Mouse (Mus musculus) heart, adult 2 months (tissue): ENCODE data around the gene Ppfia1. TPM values are rescaled to one million over a fixed set of nuclear protein-coding genes. Genes with fewer than 3 reads are reported as not detected.

ENCODE experiments used
- DNase-seq, 2 experiments: peaks; one replicate each; pipeline ENCODE4 v3.0.0; 2021
- H3K27ac ChIP-seq: fragments of 200-600 bp; 2 replicates; pipeline ENCODE4 v1.8.1; 2022
- H3K27me3 ChIP-seq: fragments of 200-500 bp; 2 replicates; pipeline ENCODE4 v1.6.1; 2012; ENCODE audit warnings: mild to moderate bottlenecking, low read length, inconsistent platforms, mixed read lengths; ENCODE audit not compliant: control insufficient read depth, insufficient read depth
- H3K36me3 ChIP-seq: fragments of 200-500 bp; 2 replicates; pipeline ENCODE4 v1.6.1; 2012; ENCODE audit warnings: low read length, inconsistent platforms; ENCODE audit not compliant: control insufficient read depth, insufficient read depth
- H3K4me1 ChIP-seq: fragments of 200-500 bp; 2 replicates; pipeline ENCODE4 v1.6.1; 2011; ENCODE audit warnings: low read length; ENCODE audit not compliant: control insufficient read depth, insufficient read depth
- H3K4me3 ChIP-seq: fragments of 200-600 bp; 2 replicates; pipeline ENCODE4 v1.8.1; 2022
- H3K79me2 ChIP-seq: fragments of 200-500 bp; replicated peaks from 2 replicates; pipeline ENCODE4 v1.6.1; 2012; ENCODE audit warnings: mild to moderate bottlenecking, inconsistent platforms, low read length, moderate library complexity, mixed read lengths; ENCODE audit not compliant: control insufficient read depth, insufficient read depth
- H3K9ac ChIP-seq: fragments of 200-500 bp; 2 replicates; pipeline ENCODE4 v1.6.1; 2012; ENCODE audit warnings: low read depth, mild to moderate bottlenecking, control low read depth, inconsistent platforms, low read length, mixed read lengths
- CTCF ChIP-seq: fragments of 200-600 bp; IDR thresholded peaks from 2 replicates; pipeline ENCODE4 v1.8.1; 2022; ENCODE audit warnings: antibody characterized with exemption, mild to moderate bottlenecking, moderate library complexity
- EP300 ChIP-seq: fragments of 200-500 bp; IDR thresholded peaks from 2 replicates; pipeline ENCODE4 v1.6.1; 2011; ENCODE audit warnings: low read depth, low read length, control low read depth; ENCODE audit not compliant: insufficient read depth
- POLR2A ChIP-seq: fragments of 200-500 bp; IDR thresholded peaks from 2 replicates; pipeline ENCODE4 v1.6.1; 2011; ENCODE audit warnings: mild to moderate bottlenecking, low read depth, low read length, control low read depth; ENCODE audit not compliant: insufficient read depth
- WGBS: fragments of 180-500 bp; shearing (Covaris S2); methylation state at CpG from one replicate; pipeline ENCODE4 v1.1.7; 2018; 5-methylcytosine and 5-hydroxymethylcytosine counted together
- intact Hi-C: fragments of 180-260 bp; cut with DNase I; formaldehyde crosslinking; loops from one replicate; pipeline ENCODE4 v1.15.1; 2025
- polyA plus RNA-seq: library from polyadenylated mRNA; depleted of rRNA; stranded (reverse); fragments of >200 nt; gene quantifications from 2 replicates; pipeline ENCODE4 v1.2.3, GENCODE M21; 2012
- total RNA-seq, 2 experiments: library from RNA; stranded (reverse); gene quantifications; 2 replicates each; pipeline ENCODE4 v1.2.3; 2021

Ppfia1 gene
- total and polyA plus RNA-seq, 3 experiments: 27.0 to 46.0 (median 41.4) TPM

DNA sequence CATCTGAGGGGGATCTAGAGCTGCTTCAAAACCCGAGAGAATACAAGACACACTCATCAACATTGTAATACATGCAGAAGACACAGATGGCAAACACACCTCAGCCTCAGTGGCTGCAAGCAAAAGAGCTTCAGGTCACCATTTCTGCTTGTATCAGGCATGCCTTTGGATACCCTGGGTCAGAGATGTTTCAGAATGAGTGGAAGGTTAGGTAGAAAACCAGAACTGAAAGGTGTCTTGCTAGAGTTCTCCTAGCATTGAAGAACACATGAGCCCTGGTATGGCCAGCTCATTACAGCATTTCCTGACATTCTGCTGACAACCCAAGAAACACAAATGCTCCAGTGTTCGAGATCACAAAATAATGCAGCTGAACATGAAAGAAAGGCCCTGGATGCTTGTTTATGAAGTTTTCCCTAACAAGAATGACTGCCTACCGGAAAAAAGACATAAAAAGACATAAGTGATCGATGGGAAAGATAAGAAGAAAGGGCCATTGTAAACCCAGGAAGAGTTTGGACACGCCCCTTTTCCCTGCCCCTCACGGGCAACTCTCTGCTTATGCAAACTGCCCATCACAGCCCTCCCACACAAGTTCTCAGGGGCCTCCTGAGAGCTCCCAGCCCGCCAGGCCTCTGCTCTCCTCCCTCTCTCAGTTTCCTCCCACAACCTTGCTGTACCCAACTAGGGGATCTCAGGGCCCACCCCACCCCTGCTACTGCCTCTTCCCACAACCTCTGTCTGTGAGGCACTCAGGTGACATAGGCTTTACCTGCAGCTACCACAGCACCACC, 21.7 kb downstream of the Ppfia1 start:
- Histone ChIP-seq H3K4me3 (no peak overlapping the region), H3K27ac (no peak overlapping the region), H3K4me1 (peaks cover 20% of the 10 kb centered on the region), H3K27me3 (no peaks in the 10 kb centered on the region), H3K79me2 (peaks cover 6% of the 10 kb centered on the region), H3K36me3 (no peaks in the 10 kb centered on the region), H3K9ac (no peak overlapping the region)
- no peak for DNase-seq
- intact Hi-C loops: no loop called here
- no peak for TF ChIP-seq POLR2A
- TF ChIP-seq EP300: no peak
- TF ChIP-seq CTCF: no peak
- 43% methylated on average over 7 of the region's 7 CpGs for WGBS

- Histone ChIP-seq H3K4me1 (peaks cover 17% of the 10 kb centered on the region), H3K79me2 (peaks cover 1% of the 10 kb centered on the region; the same call in 1 of the 2 replicates), H3K36me3 (no peaks in the 10 kb centered on the region), H3K27ac (no peak overlapping the region), H3K9ac (no peak overlapping the region), H3K27me3 (no peaks in the 10 kb centered on the region), H3K4me3 (no peak overlapping the region)
- no peak for DNase-seq
- TF ChIP-seq POLR2A (no peak), CTCF (no peak), EP300 (no peak)
- 58% methylated on average over 3 of the region's 3 CpGs for WGBS
- intact Hi-C loops: no loop called here
Measured at GRCm38 (mm10) chr7:144529851-144530250, 23.7 kb downstream of the Ppfia1 start.

DNA sequence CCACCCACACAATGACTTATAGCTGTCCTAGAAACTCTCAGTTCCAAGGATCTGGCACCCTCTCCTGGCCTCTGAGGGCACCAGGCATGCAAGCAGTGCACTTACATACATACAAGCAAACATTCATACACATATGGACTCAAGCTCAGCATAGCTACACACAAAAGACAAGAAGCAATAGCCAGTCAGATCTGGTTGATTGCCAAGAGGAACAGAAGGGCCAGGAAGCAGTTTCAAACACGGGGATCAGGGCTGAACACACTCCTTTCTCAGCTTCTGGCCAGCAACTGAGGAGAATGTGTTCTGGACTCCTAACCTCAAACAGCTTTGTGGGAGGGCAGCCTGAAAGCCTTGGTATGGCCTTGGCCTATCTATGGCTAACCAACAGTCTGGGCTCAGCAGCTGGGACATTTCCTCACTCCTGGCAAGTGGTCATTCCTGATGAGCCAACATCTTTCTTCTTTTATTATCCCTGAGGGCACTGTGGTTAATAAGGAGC, 25.8 kb downstream of the Ppfia1 start:
- TF ChIP-seq POLR2A (no peak), CTCF (peak; percentile 33; the same call in 1 of the 2 replicates), EP300 (no peak)
- DNase-seq: peak; percentile 38 to 42
- Histone ChIP-seq H3K4me3 (no peak overlapping the region), H3K79me2 (peaks cover 1% of the 10 kb centered on the region; the same call in 1 of the 2 replicates), H3K4me1 (peaks cover 20% of the 10 kb centered on the region), H3K36me3 (no peaks in the 10 kb centered on the region), H3K27me3 (no peaks in the 10 kb centered on the region), H3K9ac (no peak overlapping the region), H3K27ac (no peak overlapping the region)
- WGBS: 4% methylated on average over 1 of the region's 1 CpGs
- intact Hi-C loops: no loop called here

GRCm38 (mm10) chr7:144526649-144527048, 26.9 kb downstream of the Ppfia1 start:
- H3K27ac ChIP-seq: no peak overlapping the region
- H3K27me3 ChIP-seq: no peaks in the 10 kb centered on the region
- H3K4me3 ChIP-seq: no peak overlapping the region
- peaks cover 1% of the 10 kb centered on the region; the same call in 1 of the 2 replicates for H3K79me2 ChIP-seq
- H3K36me3 ChIP-seq: no peaks in the 10 kb centered on the region
- H3K9ac ChIP-seq: no peak overlapping the region
- TF ChIP-seq POLR2A (no peak), CTCF (no peak), EP300 (no peak)
- intact Hi-C loops: no loop called here
- no peak for DNase-seq
- WGBS: 54% methylated on average over 2 of the region's 2 CpGs
- peaks cover 19% of the 10 kb centered on the region for H3K4me1 ChIP-seq

GRCm38 (mm10) chr7:144524427-144525191, 28.9 kb downstream of the Ppfia1 start:
- H3K27ac ChIP-seq: no peak overlapping the region
- no peak overlapping the region for H3K9ac ChIP-seq
- intact Hi-C loops: no loop called here
- 61% methylated on average over 6 of the region's 6 CpGs for WGBS
- no peaks in the 10 kb centered on the region for H3K27me3 ChIP-seq
- H3K79me2 ChIP-seq: peaks cover 1% of the 10 kb centered on the region; the same call in 1 of the 2 replicates
- peaks cover 15% of the 10 kb centered on the region for H3K4me1 ChIP-seq
- no peak for DNase-seq
- TF ChIP-seq CTCF: no peak
- TF ChIP-seq POLR2A: no peak
- TF ChIP-seq EP300: no peak
- H3K36me3 ChIP-seq: no peaks in the 10 kb centered on the region
- no peak overlapping the region for H3K4me3 ChIP-seq
